Mouse (Mus musculus) testis, postnatal 14 days (tissue): Measurements from ENCODE around the gene Slc4a1ap.
"Not testable (repeated sequence)": the region's sequence is repeated elsewhere in the genome, so short reads cannot be mapped to it uniquely, and the experiment has no call there.

Source experiments
- DNase-seq: peaks from one replicate; pipeline ENCODE4 v3.0.0; 2021; ENCODE audit warnings: low spot score

Gene Slc4a1ap

GRCm38 (mm10) chr5:31526354-31527116, at the start of gene Slc4a1ap:
Gene Slc4a1ap, plus strand, starts transcription at chr5:31526995.
- DNase-seq, result peak; percentile 81

GRCm38 (mm10) chr5:31480536-31480935, 46.3 kb upstream of the Slc4a1ap start:
- DNase-seq, result no peak

GRCm38 (mm10) chr5:31485440-31485839, 41.4 kb upstream of the Slc4a1ap start, which contains the start of gene 4930548H24Rik:
Gene 4930548H24Rik, plus strand, starts transcription at chr5:31485740.
- DNase-seq, result no peak

GRCm38 (mm10) chr5:31487889-31488288, 38.9 kb upstream of the Slc4a1ap start:
- no peak for DNase-seq

GRCm38 (mm10) chr5:31489116-31489769, 37.6 kb upstream of the Slc4a1ap start:
- DNase-seq, result no peak

- no peak for DNase-seq
Measured at GRCm38 (mm10) chr5:31492031-31492430, 34.8 kb upstream of the Slc4a1ap start.

- peak; percentile 94 for DNase-seq
Measured at GRCm38 (mm10) chr5:31494513-31495297, 32.1 kb upstream of the Slc4a1ap start, which contains the start of gene Gpn1. Gene Gpn1, plus strand, starts transcription at chr5:31494741.

- no peak for DNase-seq
Measured at GRCm38 (mm10) chr5:31504843-31505242, 22.0 kb upstream of the Slc4a1ap start.

- no peak for DNase-seq
Measured at GRCm38 (mm10) chr5:31512481-31512880, 14.3 kb upstream of the Slc4a1ap start.

- DNase-seq, result no peak
Measured at GRCm38 (mm10) chr5:31520556-31520955, 6.2 kb upstream of the Slc4a1ap start.

- no peak for DNase-seq
Measured at GRCm38 (mm10) chr5:31527117-31527680, 404 bp downstream of the Slc4a1ap start.

- DNase-seq, result not testable (repeated sequence)
Measured at GRCm38 (mm10) chr5:31527707-31528106, 912 bp downstream of the Slc4a1ap start, which contains the start of gene Supt7l. Gene Supt7l, minus strand, starts transcription at chr5:31527807.

- DNase-seq, result no peak
Measured at GRCm38 (mm10) chr5:31528560-31528959, 1.8 kb downstream of the Slc4a1ap start.

- no peak for DNase-seq
Measured at GRCm38 (mm10) chr5:31535228-31535627, 8.4 kb downstream of the Slc4a1ap start.

- no peak for DNase-seq
Measured at GRCm38 (mm10) chr5:31559401-31559800, 32.6 kb downstream of the Slc4a1ap start.

- no peak for DNase-seq
Measured at GRCm38 (mm10) chr5:31560352-31560751, 33.6 kb downstream of the Slc4a1ap start.

- DNase-seq, result no peak
Measured at GRCm38 (mm10) chr5:31562036-31562666, 35.4 kb downstream of the Slc4a1ap start.

GRCm38 (mm10) chr5:31563496-31563895, 36.7 kb downstream of the Slc4a1ap start:
- peak; percentile 27 for DNase-seq

GRCm38 (mm10) chr5:31563905-31564304, 37.1 kb downstream of the Slc4a1ap start:
- DNase-seq, result no peak

GRCm38 (mm10) chr5:31564976-31565375, 38.2 kb downstream of the Slc4a1ap start:
- DNase-seq, result no peak

- no peak for DNase-seq
Measured at GRCm38 (mm10) chr5:31566026-31566425, 39.2 kb downstream of the Slc4a1ap start.

GRCm38 (mm10) chr5:31566457-31566856, 39.7 kb downstream of the Slc4a1ap start:
- DNase-seq, result no peak
